Mouse (Mus musculus) intestine, embryonic 16.5 days (tissue): Measurements from ENCODE around the gene Tbc1d8. TPM values are rescaled to one million over a fixed set of nuclear protein-coding genes. Genes with fewer than 3 reads are reported as not detected.

Experiments
- ATAC-seq: fragments of 200-750 bp; cut with Nextera tagmentation; 2 replicates; pipeline ENCODE4 v1.8.0; 2017; ENCODE audit warnings: moderate TSS enrichment, moderate library complexity
- H3K27ac ChIP-seq: fragments of 300-500 bp; sonication (generic); 2 replicates; pipeline ENCODE4 v1.5.1; 2014; ENCODE audit warnings: mild to moderate bottlenecking, low read length
- H3K27me3 ChIP-seq: fragments of 300-500 bp; sonication (generic); replicated peaks from 2 replicates; pipeline ENCODE4 v1.6.1; 2014; ENCODE audit warnings: low read length, control low read depth, mixed read lengths; ENCODE audit not compliant: control insufficient read depth, insufficient read depth
- H3K36me3 ChIP-seq: fragments of 300-500 bp; sonication (generic); 2 replicates; pipeline ENCODE4 v1.6.1; 2014; ENCODE audit warnings: low read length, control low read depth; ENCODE audit not compliant: control insufficient read depth, insufficient read depth
- H3K4me1 ChIP-seq: fragments of 300-500 bp; sonication (generic); 2 replicates; pipeline ENCODE4 v1.6.1; 2014; ENCODE audit warnings: low read length, control low read depth, mixed read lengths; ENCODE audit not compliant: control insufficient read depth, insufficient read depth
- H3K4me2 ChIP-seq: fragments of 300-500 bp; sonication (generic); 2 replicates; pipeline ENCODE4 v1.6.1; 2014; ENCODE audit warnings: low read depth, low read length, control low read depth
- H3K4me3 ChIP-seq: fragments of 300-500 bp; sonication (generic); 2 replicates; pipeline ENCODE4 v1.5.1; 2014; ENCODE audit warnings: mild to moderate bottlenecking, low read length
- H3K9ac ChIP-seq: fragments of 300-500 bp; sonication (generic); 2 replicates; pipeline ENCODE4 v1.6.1; 2014; ENCODE audit warnings: low read depth, low read length
- H3K9me3 ChIP-seq: fragments of 300-500 bp; sonication (generic); 2 replicates; pipeline ENCODE4 v1.6.1; 2016; ENCODE audit warnings: low read length, control low read depth; ENCODE audit not compliant: control insufficient read depth
- WGBS: fragments of 180-500 bp; shearing (Covaris S2); extraction: QIAGEN DNeasy Blood & Tissue Kit; methylation state at CpG from one replicate; pipeline ENCODE4 v1.1.7; 2014; 5-methylcytosine and 5-hydroxymethylcytosine counted together
- polyA plus RNA-seq: library from polyadenylated mRNA; unstranded; fragments of >200 nt; fragmentation: Nextera tagmentation; extraction: Ambion mirVana; gene quantifications from 2 replicates; pipeline ENCODE4 v1.2.1, GENCODE M21; 2015

Gene Tbc1d8
- polyA plus RNA-seq, 1 experiment from 2014 or later, result 7.3 TPM

DNA sequence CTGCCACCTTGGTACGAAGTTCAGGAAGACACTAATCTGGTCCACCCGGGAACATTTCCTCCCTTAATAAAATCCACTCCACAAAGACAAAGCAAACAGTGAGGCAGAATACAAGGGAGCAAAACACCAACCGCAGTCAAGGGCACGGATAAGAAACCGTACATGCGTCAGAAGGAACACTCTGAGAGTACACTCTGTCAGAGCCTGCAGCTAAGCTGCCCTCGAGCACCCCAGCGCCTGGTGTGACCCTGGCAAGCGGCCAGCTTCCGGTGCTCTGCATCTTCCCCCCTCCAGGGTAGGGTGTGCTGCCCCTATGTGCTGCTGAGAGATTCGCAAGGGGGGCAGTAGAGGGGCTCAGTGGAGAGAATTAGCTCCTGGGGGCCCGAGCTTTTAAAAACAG lies 60.7 kb downstream of the Tbc1d8 start:
- 25% methylated on average over 12 of the region's 12 CpGs for WGBS
- no peaks in the 10 kb centered on the region for H3K27me3 ChIP-seq
- peaks cover 5% of the 10 kb centered on the region; the same call in 1 of the 2 replicates for H3K4me1 ChIP-seq
- H3K36me3 ChIP-seq, result no peaks in the 10 kb centered on the region
- H3K4me2 ChIP-seq, result no peak overlapping the region
- peaks cover 3% of the 10 kb centered on the region; the same call in 1 of the 2 replicates for H3K9me3 ChIP-seq
- no peak overlapping the region for H3K4me3 ChIP-seq
- no peak overlapping the region for H3K9ac ChIP-seq
- H3K27ac ChIP-seq, result no peak overlapping the region
- ATAC-seq, result peak; percentile 72

GRCm38 (mm10) chr1:39410085-39410821 lies 68.3 kb downstream of the Tbc1d8 start:
- Histone ChIP-seq H3K4me3 (no peak overlapping the region), H3K27me3 (no peaks in the 10 kb centered on the region), H3K4me1 (0 out of 2 replicates have a peak, but pooled peaks cover 7% of the 10 kb centered on the region), H3K27ac (no peak overlapping the region), H3K9me3 (peaks cover 3% of the 10 kb centered on the region; the same call in 1 of the 2 replicates), H3K36me3 (no peaks in the 10 kb centered on the region), H3K4me2 (no peak overlapping the region), H3K9ac (no peak overlapping the region)
- 77% methylated on average over 19 of the region's 19 CpGs for WGBS
- peak; percentile 70; the same call in 1 of the 2 replicates for ATAC-seq

DNA sequence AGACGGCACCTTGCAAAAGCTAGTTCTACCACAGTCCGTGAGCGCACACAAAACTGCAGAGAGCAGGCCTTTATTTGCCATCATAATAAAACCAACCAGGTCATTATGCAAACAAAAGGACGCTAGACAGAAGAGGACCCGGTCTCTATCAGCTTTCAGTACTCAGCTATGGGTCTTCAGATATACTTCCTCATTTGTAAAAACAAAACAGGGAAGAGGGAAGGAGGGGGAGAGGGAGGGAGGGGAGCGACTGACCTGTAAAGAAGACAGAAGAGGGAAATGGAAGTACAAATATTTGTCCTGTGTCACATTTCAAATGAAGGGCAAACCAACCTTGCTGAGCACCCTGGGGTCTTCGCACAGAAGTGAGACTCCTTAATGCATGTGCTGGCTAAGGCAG lies 69.9 kb downstream of the Tbc1d8 start:
- Histone ChIP-seq H3K27ac (peak overlapping the region; percentile 39; the same call in 1 of the 2 replicates), H3K9me3 (no peaks in the 10 kb centered on the region), H3K9ac (no peak overlapping the region), H3K4me3 (no peak overlapping the region), H3K36me3 (no peaks in the 10 kb centered on the region), H3K27me3 (no peaks in the 10 kb centered on the region), H3K4me2 (no peak overlapping the region), H3K4me1 (0 out of 2 replicates have a peak, but pooled peaks cover 7% of the 10 kb centered on the region)
- ATAC-seq, result 0 out of 2 replicates have a peak, but pooled peaks have one; percentile 21
- 51% methylated on average over 7 of the region's 7 CpGs for WGBS

GRCm38 (mm10) chr1:39408123-39408522 lies 70.4 kb downstream of the Tbc1d8 start:
- Histone ChIP-seq H3K9ac (no peak overlapping the region), H3K4me3 (no peak overlapping the region), H3K36me3 (no peaks in the 10 kb centered on the region), H3K4me1 (0 out of 2 replicates have a peak, but pooled peaks cover 7% of the 10 kb centered on the region), H3K27me3 (no peaks in the 10 kb centered on the region), H3K9me3 (no peaks in the 10 kb centered on the region), H3K4me2 (no peak overlapping the region), H3K27ac (no peak overlapping the region)
- no peak for ATAC-seq
- WGBS, result 86% methylated on average over 6 of the region's 6 CpGs

DNA sequence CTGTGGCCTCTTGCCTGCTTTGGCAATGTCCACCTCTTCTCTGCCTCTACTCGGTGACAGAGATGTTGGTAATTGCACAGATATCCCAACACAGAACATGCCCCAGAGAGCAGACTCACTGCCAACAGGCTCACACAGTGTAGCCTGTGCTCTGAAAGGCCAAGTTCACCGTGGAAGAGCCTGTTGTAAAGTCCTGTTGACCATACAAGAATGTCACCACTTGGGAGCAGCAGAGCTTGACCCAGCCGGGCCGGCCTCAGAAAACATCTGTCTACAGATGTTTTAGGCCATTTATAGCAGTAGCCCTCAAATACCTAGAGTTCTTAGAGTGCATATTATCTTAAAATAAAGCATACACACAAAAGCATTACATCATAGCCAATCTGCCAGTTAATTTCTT lies 71.4 kb downstream of the Tbc1d8 start:
- Histone ChIP-seq H3K9me3 (no peaks in the 10 kb centered on the region), H3K4me2 (no peak overlapping the region), H3K27me3 (no peaks in the 10 kb centered on the region), H3K4me1 (0 out of 2 replicates have a peak, but pooled peaks cover 7% of the 10 kb centered on the region), H3K9ac (no peak overlapping the region), H3K27ac (no peak overlapping the region), H3K36me3 (no peaks in the 10 kb centered on the region), H3K4me3 (no peak overlapping the region)
- ATAC-seq, result no peak
- whole genome bisulfite sequencing, result 72% methylated on average over 4 of the region's 4 CpGs

DNA sequence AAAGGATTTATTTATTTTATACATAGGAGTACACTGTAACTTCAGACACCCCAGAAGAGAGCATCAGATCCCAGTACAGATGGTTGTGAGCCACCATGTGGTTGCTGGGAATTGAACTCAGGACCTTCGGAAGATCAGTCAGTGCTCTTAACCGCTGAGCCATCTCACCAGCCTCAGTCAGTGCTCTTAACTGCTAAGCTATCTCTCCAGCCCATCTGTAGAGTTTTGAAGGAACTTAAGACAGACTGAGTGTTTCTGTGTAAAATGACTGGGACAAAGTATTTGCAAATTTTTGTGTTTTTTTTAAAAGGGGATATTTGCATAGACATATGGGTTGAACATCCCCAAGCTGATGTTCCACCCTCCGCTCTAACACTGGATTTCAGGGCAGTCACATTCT lies 78.4 kb downstream of the Tbc1d8 start:
- H3K4me1 ChIP-seq, result 0 out of 2 replicates have a peak, but pooled peaks cover 3% of the 10 kb centered on the region
- H3K36me3 ChIP-seq, result no peaks in the 10 kb centered on the region
- H3K4me2 ChIP-seq, result no peak overlapping the region
- H3K27me3 ChIP-seq, result no peaks in the 10 kb centered on the region
- no peak overlapping the region for H3K27ac ChIP-seq
- no peak overlapping the region for H3K4me3 ChIP-seq
- ATAC-seq, result no peak
- H3K9ac ChIP-seq, result no peak overlapping the region
- H3K9me3 ChIP-seq, result peaks cover 4% of the 10 kb centered on the region; the same call in 1 of the 2 replicates
- 82% methylated on average over 3 of the region's 3 CpGs for whole genome bisulfite sequencing

GRCm38 (mm10) chr1:39399228-39399627 lies 79.3 kb downstream of the Tbc1d8 start:
- Histone ChIP-seq H3K9ac (no peak overlapping the region), H3K4me1 (0 out of 2 replicates have a peak, but pooled peaks cover 3% of the 10 kb centered on the region), H3K4me3 (no peak overlapping the region), H3K4me2 (no peak overlapping the region), H3K27ac (no peak overlapping the region), H3K9me3 (peaks cover 4% of the 10 kb centered on the region; the same call in 1 of the 2 replicates), H3K27me3 (no peaks in the 10 kb centered on the region), H3K36me3 (no peaks in the 10 kb centered on the region)
- no peak for ATAC-seq
- 59% methylated on average over 4 of the region's 4 CpGs for WGBS

DNA sequence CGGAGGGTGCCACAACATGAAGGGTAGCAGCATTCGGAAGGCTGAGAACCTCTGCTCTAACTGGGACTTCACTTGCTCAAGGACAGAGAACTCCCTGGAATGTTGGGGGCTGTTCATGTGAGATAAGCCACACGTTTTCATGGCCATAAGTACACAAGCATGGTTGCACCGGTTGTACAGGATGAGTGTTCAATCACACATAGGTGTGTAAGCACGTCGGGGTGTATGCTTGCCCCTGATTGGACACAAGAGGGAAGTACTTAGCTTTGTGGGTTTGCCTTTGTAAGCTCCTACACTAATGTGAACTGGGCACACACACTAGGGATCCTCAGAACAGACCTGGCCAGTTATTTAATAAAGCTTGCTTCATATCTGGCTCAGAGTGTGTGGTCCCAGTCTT lies 80.3 kb downstream of the Tbc1d8 start:
- no peak overlapping the region for H3K27ac ChIP-seq
- no peaks in the 10 kb centered on the region for H3K27me3 ChIP-seq
- 0 out of 2 replicates have a peak, but pooled peaks cover 3% of the 10 kb centered on the region for H3K4me1 ChIP-seq
- no peak overlapping the region for H3K4me3 ChIP-seq
- no peaks in the 10 kb centered on the region for H3K36me3 ChIP-seq
- peaks cover 4% of the 10 kb centered on the region; the same call in 1 of the 2 replicates for H3K9me3 ChIP-seq
- no peak overlapping the region for H3K9ac ChIP-seq
- no peak for ATAC-seq
- WGBS, result 84% methylated on average over 6 of the region's 6 CpGs
- H3K4me2 ChIP-seq, result no peak overlapping the region

DNA sequence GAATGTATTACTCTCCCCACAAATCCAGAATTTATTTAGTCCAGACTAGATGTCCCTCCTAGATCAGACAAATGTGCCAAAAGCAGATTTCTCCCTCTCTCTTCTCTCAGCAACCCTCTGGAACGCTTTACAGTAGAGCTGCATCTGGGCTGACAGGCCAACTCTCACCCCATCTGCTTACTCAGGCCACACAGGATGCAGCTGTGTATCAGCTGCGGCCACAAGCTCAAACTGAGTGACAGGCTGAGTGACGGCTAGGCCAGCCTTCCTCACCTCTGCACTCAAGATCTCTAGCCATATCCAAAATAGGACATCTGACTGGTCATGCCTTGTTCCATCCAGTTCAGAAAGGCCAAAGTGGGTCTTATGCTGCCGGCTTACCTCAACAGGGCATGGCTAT lies 82.2 kb downstream of the Tbc1d8 start:
- Histone ChIP-seq H3K27ac (0 out of 2 replicates have a peak overlapping the region, but pooled peaks have one; percentile 4), H3K4me1 (0 out of 2 replicates have a peak, but pooled peaks cover 3% of the 10 kb centered on the region), H3K4me2 (no peak overlapping the region), H3K36me3 (no peaks in the 10 kb centered on the region), H3K9me3 (peaks cover 4% of the 10 kb centered on the region; the same call in 1 of the 2 replicates), H3K4me3 (no peak overlapping the region), H3K27me3 (no peaks in the 10 kb centered on the region), H3K9ac (no peak overlapping the region)
- WGBS, result 71% methylated on average over 4 of the region's 4 CpGs
- no peak for ATAC-seq
